Mouse (Mus musculus) cerebellum, adult 8-10 months (tissue): Measurements from ENCODE around the gene Reln.

ENCODE experiments used
- DNase-seq: peaks from one replicate; pipeline ENCODE4 v3.0.0; 2022

The Reln gene

DNA sequence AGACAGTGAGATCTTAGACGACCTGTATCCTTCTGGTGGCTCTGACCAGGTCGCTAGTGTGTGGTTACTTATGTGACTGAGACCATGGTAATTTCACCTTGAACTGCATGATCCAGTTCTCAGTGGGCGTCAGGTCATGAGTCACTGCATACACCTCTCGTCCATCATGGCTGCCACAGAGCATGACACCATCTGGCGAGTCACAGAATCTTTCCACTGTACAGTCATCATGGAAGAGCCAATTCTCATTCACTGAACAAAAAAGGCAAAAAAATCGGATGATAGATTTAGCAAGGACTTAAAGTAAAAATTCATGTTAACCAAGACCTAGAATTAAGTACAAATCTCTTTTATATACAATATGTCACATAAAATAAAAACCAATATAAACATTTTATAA is 424.2 kb downstream of the Reln start:
- no peak for DNase-seq

DNA sequence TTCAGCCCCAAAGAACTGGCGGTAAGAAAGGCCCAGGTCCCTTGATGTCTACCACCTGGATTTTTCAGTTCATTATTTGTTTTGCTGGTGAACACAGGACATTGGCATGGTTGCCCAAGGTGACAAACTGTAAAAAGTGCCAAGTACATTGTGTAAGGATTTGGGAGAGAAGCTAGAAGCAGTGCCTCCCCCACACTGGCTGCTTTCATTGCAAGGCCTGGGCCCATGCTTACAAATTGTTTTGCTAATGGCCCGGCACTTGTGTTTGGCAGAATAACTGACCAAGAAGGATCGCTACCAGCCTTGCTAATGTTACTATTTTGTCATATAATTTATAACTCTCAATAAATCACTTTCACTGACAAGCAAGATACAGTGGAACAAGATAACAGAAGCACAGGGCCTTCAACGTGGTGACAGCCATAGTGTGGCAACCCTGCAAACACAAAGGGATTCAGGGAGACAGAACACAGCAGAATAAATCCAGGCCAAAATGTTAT is 425.2 kb downstream of the Reln start:
- DNase-seq = no peak

DNA sequence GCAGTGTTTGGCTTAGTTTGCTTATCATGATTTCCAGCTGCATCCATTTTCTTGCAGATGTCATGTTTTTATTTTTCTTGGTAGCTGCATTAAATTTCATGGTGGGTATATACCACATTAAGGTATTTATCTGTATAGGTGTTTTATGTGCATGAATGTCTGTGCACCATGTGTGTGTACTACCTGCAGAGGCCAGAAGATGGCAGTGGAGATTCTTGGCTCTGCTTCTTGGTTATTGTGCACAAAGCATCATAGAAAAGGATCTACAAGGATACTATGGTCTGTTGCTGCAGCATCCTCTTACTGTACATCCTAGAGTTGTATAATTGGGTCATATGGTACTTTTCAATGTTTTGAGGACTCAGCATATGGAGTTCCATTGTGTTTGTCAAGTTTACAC is 428.5 kb downstream of the Reln start:
- DNase-seq = no peak

GRCm38 (mm10) chr5:21914776-21915175 is 429.7 kb downstream of the Reln start:
- DNase-seq = no peak

GRCm38 (mm10) chr5:21912835-21913530 is 431.5 kb downstream of the Reln start:
- DNase-seq = no peak

GRCm38 (mm10) chr5:21910726-21911125 is 433.8 kb downstream of the Reln start:
- DNase-seq = no peak

GRCm38 (mm10) chr5:21909713-21910112 is 434.8 kb downstream of the Reln start:
- no peak for DNase-seq

- no peak for DNase-seq
Measured at GRCm38 (mm10) chr5:21901411-21901810, 443.1 kb downstream of the Reln start.

DNA sequence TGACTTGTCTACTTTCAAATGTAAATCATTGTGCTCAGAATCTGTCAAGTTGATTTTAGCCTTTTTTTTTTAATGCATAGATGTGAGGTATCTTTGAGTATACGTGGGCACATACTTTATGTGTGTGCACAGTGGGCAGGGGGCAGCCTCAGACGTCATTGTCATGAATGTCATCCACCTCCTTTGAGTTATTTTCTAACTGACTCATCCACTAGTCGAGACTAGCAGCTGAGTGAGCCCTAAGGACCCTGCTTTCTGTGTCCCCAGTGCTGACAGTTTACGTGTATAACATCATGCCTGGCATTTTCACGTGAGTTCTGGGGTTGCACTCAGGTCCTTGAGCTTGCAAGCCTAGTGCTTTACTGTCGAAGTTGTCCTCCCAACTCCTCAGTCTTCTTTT is 443.6 kb downstream of the Reln start:
- no peak for DNase-seq

GRCm38 (mm10) chr5:21898875-21899274 is 445.6 kb downstream of the Reln start:
- DNase-seq = peak; percentile 45

GRCm38 (mm10) chr5:21896586-21896985 is 447.9 kb downstream of the Reln start:
- no peak for DNase-seq

DNA sequence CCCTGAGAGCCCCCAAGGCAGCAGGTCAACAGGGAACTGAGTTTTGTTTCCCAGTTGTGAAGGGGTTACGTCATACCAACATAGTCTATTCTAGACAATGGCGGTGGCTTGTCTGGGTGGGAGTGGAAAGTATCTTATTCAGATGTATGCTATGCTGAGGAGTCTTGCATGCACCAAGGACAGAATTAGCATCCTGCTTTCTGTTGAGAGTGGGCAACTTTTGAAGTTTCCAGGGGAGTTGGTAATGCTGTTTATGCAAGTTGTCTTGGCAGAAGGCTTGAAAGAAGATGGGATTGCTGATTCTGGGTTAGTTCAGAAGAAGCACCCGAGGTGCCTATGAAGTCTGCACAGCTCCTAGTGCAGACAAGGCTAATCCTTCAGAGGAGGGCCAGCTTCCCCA is 450.3 kb downstream of the Reln start:
- no peak for DNase-seq

- DNase-seq = no peak
Measured at GRCm38 (mm10) chr5:21866750-21867149, 477.8 kb downstream of the Reln start.

DNA sequence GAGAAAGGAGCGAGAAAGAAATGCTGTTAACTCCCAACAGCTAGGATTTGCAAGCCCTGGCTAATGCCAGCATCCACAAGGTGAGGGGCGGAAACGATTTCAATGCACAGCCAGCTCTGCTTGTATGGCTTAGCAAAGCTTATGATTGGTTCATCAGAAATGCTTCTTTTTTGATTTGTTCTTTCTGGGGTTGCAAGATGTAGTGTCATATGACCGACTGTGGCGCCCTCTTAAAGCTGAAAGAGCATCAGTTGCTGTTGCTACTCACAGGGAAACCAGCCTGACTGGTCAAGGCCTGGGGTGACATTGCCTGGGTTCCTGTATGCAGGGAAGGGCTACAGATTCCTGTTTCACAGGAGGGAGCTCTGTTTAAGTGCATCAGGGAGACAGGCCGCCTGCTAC is 478.2 kb downstream of the Reln start:
- peak; percentile 14 for DNase-seq

- peak; percentile 4 for DNase-seq
Measured at GRCm38 (mm10) chr5:21865346-21866107, 479.0 kb downstream of the Reln start, which contains the start of gene Slc26a5. TSS of gene Slc26a5 (minus strand) at chr5:21865604.

DNA sequence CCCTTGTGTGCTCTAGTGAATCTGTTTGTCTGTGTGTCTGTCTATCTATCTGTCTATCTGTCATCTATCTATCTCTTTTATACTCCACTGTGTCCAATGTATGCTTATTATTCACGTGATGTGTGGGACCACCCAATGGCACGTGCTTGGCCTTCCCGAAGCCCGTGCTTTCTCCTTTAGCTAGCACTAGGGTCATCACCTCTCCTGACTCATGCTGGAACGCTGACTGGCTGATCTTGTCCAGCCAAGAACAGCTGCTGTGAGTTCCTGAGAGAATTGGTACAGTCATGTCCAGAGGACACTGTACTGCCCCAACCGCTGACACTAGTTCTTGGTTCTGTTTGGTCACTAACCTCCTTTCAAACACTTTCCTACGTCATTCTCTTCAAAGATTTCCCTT is 485.8 kb downstream of the Reln start:
- DNase-seq = no peak

DNA sequence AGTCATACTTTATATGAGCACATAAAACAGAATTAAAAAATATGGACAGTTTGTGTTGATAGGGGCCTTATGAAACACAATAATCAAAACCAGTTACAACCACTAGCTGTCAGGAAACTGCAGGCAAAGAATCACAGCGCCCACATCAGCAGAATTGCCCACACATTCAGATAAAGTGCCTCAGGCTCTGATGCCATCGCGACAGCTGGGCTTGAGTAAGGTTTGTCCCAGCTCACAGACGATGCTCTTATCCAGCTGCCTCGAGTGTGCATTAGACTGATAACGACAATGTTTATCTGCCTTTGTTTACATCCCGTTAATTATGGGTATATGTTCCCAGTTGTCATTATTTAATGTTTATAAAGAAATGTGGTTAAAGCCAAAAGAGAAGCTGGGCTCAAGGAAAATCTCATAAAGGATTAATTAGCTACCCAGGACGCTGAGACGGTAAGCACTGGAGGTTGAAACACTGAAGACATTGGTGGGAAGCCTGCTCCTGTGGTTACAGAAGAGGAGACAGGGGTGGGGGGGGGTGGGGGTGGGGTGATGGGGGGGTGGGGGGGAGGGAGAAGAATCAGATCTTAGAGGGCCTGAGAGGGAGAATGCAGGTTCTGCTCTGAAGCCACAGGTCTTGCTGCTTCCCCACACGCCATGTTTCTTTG is 492.7 kb downstream of the Reln start:
- DNase-seq = no peak

DNA sequence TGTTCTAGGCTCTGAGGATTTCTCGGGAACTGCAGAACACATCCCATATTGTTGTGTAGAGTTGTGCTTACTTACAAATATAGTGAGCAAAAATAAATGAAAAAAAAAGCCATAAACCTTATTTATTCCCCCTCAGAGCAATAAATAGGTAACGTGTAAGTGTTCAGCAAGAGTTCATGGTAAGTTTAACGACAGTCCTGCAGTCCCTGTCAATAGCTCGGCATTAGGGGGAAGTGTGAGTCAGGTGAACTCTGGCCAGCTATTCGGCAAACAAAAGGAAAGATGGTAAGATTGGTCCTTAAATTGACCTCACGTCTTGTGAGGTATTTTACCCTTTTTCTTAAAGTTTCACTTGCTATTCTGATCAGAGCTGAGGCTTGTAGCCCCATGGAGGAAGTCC is 497.1 kb downstream of the Reln start:
- DNase-seq = no peak

DNA sequence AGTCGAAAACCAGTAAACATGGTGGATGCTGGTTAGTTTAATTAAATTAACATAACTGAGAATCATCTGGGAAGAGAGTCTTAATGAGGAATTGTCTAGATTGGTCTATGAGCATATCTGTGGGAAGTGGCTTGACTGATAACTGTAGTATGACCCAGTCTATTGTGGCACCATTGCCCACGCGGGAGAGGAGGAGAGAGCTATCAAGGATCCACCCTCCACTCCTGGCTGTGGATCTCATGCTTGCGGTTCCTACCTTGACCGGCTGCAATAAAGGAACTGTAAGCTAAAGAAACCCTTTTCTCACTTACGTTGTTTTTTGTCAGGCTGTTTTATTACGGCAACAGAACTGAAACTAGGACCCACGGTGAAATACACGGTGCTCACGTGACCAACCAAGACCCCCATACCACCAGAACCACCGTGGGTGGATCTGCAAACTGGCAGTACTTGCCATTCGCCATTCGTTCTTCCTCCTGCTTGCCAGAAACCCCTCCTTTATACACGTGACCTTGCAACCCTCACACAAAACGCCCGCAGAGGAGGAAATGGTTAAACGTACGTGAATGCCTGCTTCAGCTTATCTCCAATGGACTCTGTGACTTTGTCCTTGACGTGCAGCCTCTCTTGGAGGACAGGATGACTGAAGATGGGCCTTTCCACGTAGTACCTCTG is 497.7 kb downstream of the Reln start:
- DNase-seq = no peak

DNA sequence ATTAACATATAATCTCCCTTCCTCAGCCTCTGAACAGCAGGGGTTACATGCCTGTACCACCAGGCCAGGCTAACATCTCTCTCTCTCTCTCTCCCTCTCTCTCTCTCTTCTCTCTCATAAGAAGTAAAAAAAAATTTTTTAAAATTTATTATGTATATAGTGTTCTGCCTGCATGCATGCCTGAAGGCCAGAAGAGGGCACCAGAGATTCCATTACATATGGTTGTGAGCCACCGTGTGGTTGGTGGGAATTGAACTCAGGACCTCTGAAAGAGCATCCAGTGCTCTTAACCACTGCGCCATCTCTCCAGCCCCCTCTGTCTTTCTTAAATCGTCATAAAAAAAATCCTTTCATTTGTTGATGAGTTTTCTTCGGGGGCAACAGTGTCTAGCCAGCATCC is 499.8 kb downstream of the Reln start:
- DNase-seq = no peak
